Comparison of ENCODE assay signal across 36 mouse cellular contexts in the genomic region with DNA sequence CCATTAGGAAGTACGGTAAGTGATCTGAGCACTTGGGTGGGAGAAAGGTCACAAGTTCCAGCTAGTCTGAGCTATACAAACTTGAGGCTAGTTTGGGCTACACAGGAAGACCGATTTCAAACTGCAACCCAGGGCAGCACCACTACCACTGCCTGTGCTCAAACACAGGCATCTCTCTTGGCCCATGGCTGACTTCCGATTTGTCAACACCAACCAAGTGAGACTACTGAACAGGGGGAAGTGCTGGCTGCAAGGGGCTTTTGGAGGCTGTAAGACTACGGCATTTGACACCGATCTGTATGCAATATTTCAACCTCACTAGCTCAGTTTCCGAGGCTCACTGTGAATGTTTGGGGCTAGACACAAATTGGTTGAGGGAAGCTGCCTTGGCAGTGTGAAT. TPM values are rescaled to one million over a fixed set of nuclear protein-coding genes. Genes with fewer than 3 reads are reported as not detected.
DNase-seq lines count a peak whose midpoint lies in the region; ATAC-seq and TF ChIP-seq lines count a peak whose summit lies in the region.
"Had no signal": no experiment of that assay in that cellular context is flagged by ENCODE, and none has a peak within 500 bp of the region (broad histone marks: within the 10 kb centered on the region; RNA-seq: fewer than 3 reads in every experiment).

No protein-coding gene starts in this region.

- intact Hi-C loops in gastrocnemius, adult 2 months (cut with DNase I) = no loop called here

- H3K9ac ChIP-seq in forebrain, embryonic 14.5 days (ENCODE audit: low read length) = no peak overlapping the region
- no peak overlapping the region for H3K9ac ChIP-seq in heart, embryonic 12.5 days
- no peak overlapping the region for H3K9ac ChIP-seq in midbrain, embryonic 11.5 days (ENCODE audit: low read length)
- H3K9ac ChIP-seq: embryonic facial prominence, embryonic 15.5 days; hindbrain, embryonic 15.5 days; limb, embryonic 12.5 days; stomach, embryonic 15.5 days had no signal

- no peaks in the 10 kb centered on the region for H3K9me3 ChIP-seq in forebrain, embryonic 10.5 days
- H3K9me3 ChIP-seq in forebrain, embryonic 14.5 days (replicated peaks; ENCODE audit: control insufficient read depth, low read length) = no peaks in the 10 kb centered on the region
- no peaks in the 10 kb centered on the region for H3K9me3 ChIP-seq in heart, embryonic 12.5 days (replicated peaks)
- no peaks in the 10 kb centered on the region for H3K9me3 ChIP-seq in midbrain, embryonic 10.5 days (replicated peaks)
- H3K9me3 ChIP-seq in midbrain, embryonic 11.5 days (ENCODE audit: control insufficient read depth, low read length) = no peaks in the 10 kb centered on the region
- H3K9me3 ChIP-seq: embryonic facial prominence, embryonic 10.5 days; embryonic facial prominence, embryonic 15.5 days; hindbrain, embryonic 10.5 days; hindbrain, embryonic 15.5 days; limb, embryonic 12.5 days; megakaryocyte, embryonic 14.5 days; stomach, embryonic 15.5 days had no signal

- WGBS in forebrain, embryonic 10.5 days = 86% methylated on average over 6 of the region's 6 CpGs
- WGBS in forebrain, embryonic 14.5 days = 86% methylated on average over 6 of the region's 6 CpGs
- 79% methylated on average over 6 of the region's 6 CpGs for WGBS in heart, embryonic 12.5 days
- WGBS in midbrain, embryonic 10.5 days = 84% methylated on average over 6 of the region's 6 CpGs
- 80% methylated on average over 6 of the region's 6 CpGs for WGBS in midbrain, embryonic 11.5 days

- ATAC-seq in forebrain, embryonic 14.5 days = no peak
- ATAC-seq in heart, embryonic 12.5 days (ENCODE audit: insufficient number of reproducible peaks, low FRiP score) = no peak
- ATAC-seq in midbrain, embryonic 11.5 days (ENCODE audit: low FRiP score) = no peak
- ATAC-seq: activated CD4-positive, CD25-positive, alpha-beta regulatory T cell, adult 4 months; inflammation-experienced regulatory T-cells, adult 6 months had no signal

- H3K4me2 ChIP-seq in forebrain, embryonic 14.5 days (ENCODE audit: low read length) = no peak overlapping the region
- H3K4me2 ChIP-seq in heart, embryonic 12.5 days = no peak overlapping the region
- no peak overlapping the region for H3K4me2 ChIP-seq in midbrain, embryonic 11.5 days
- H3K4me2 ChIP-seq: embryonic facial prominence, embryonic 15.5 days; hindbrain, embryonic 15.5 days; limb, embryonic 12.5 days; liver, embryonic 11.5 days; stomach, embryonic 15.5 days had no signal

- no peaks in the 10 kb centered on the region for H3K27me3 ChIP-seq in forebrain, embryonic 10.5 days (ENCODE audit: poor library complexity, severe bottlenecking)
- H3K27me3 ChIP-seq in forebrain, embryonic 14.5 days (replicated peaks; ENCODE audit: control insufficient read depth, insufficient read depth, low read length) = no peaks in the 10 kb centered on the region
- no peaks in the 10 kb centered on the region for H3K27me3 ChIP-seq in heart, embryonic 12.5 days (replicated peaks)
- no peaks in the 10 kb centered on the region for H3K27me3 ChIP-seq in midbrain, embryonic 10.5 days (ENCODE audit: low read depth, poor library complexity, severe bottlenecking)
- H3K27me3 ChIP-seq in midbrain, embryonic 11.5 days (ENCODE audit: control insufficient read depth, insufficient read depth, low read length) = no peaks in the 10 kb centered on the region
- H3K27me3 ChIP-seq: embryonic facial prominence, embryonic 15.5 days; hindbrain, embryonic 15.5 days; limb, embryonic 12.5 days; stomach, embryonic 15.5 days had no signal

- no peak overlapping the region for H3K4me3 ChIP-seq in forebrain, embryonic 10.5 days
- no peak overlapping the region for H3K4me3 ChIP-seq in forebrain, embryonic 14.5 days (ENCODE audit: low read depth, low read length)
- H3K4me3 ChIP-seq in heart, embryonic 12.5 days = no peak overlapping the region
- no peak overlapping the region for H3K4me3 ChIP-seq in midbrain, embryonic 10.5 days
- no peak overlapping the region for H3K4me3 ChIP-seq in midbrain, embryonic 11.5 days (ENCODE audit: low read depth, low read length)
- no peak overlapping the region for H3K4me3 ChIP-seq in gastrocnemius, adult 2 months
- H3K4me3 ChIP-seq: embryonic facial prominence, embryonic 10.5 days; embryonic facial prominence, embryonic 15.5 days; hindbrain, embryonic 10.5 days; hindbrain, embryonic 15.5 days; limb, embryonic 12.5 days; megakaryocyte, embryonic 14.5 days; stomach, embryonic 15.5 days had no signal

- H3K4me1 ChIP-seq in forebrain, embryonic 10.5 days = peaks cover 26% of the 10 kb centered on the region
- H3K4me1 ChIP-seq in forebrain, embryonic 14.5 days (ENCODE audit: control insufficient read depth, insufficient read depth, low read length) = no peaks in the 10 kb centered on the region
- H3K4me1 ChIP-seq in heart, embryonic 12.5 days (replicated peaks) = peaks cover 45% of the 10 kb centered on the region
- H3K4me1 ChIP-seq in midbrain, embryonic 10.5 days = peaks cover 41% of the 10 kb centered on the region
- peaks cover 13% of the 10 kb centered on the region for H3K4me1 ChIP-seq in midbrain, embryonic 11.5 days (ENCODE audit: control insufficient read depth, insufficient read depth, low read length)
- H3K4me1 ChIP-seq: stomach, embryonic 15.5 days had no signal

- H3K27ac ChIP-seq in forebrain, embryonic 10.5 days = peak overlapping the region; percentile 36; the same call in 1 of the 2 replicates
- H3K27ac ChIP-seq in forebrain, embryonic 14.5 days (ENCODE audit: low read depth, low read length) = no peak overlapping the region
- H3K27ac ChIP-seq in heart, embryonic 12.5 days (ENCODE audit: poor library complexity, severe bottlenecking) = 0 out of 2 replicates have a peak overlapping the region, but pooled peaks have one; percentile 13
- peak overlapping the region; percentile 61; the same call in 1 of the 2 replicates for H3K27ac ChIP-seq in midbrain, embryonic 10.5 days (replicated peaks)
- H3K27ac ChIP-seq in midbrain, embryonic 11.5 days (ENCODE audit: low read depth, low read length) = no peak overlapping the region; the same call in 1 of the 2 replicates
- H3K27ac ChIP-seq in gastrocnemius, adult 2 months = no peak overlapping the region
- H3K27ac ChIP-seq: embryonic facial prominence, embryonic 15.5 days; hindbrain, embryonic 15.5 days had no signal

- no peak for DNase-seq in forebrain, embryonic 10.5 days (ENCODE audit: extremely low spot score, low spot score)
- no peak for DNase-seq in forebrain, embryonic 14.5 days (ENCODE audit: low spot score)
- DNase-seq in heart, postnatal 4 days = no peak
- no peak for DNase-seq in midbrain, embryonic 10.5 days (ENCODE audit: low spot score)
- DNase-seq in midbrain, embryonic 11.5 days (ENCODE audit: low spot score, missing footprints) = no peak
- no peak for DNase-seq in spleen, postnatal 14 days (ENCODE audit: low spot score in 2 of 2)
- no peak for DNase-seq in gastrocnemius, adult 2 months
- DNase-seq: adrenal gland, adult 2 months; adrenal gland, postnatal 36 days; cerebellum, adult 8-10 months; cerebellum, postnatal 25 days; gastrocnemius, postnatal 25 days; heart, postnatal 10 days; lung, postnatal 36 days had no signal

- peaks cover 99% of the 10 kb centered on the region for H3K36me3 ChIP-seq in forebrain, embryonic 10.5 days (replicated peaks)
- peaks cover 70% of the 10 kb centered on the region for H3K36me3 ChIP-seq in forebrain, embryonic 14.5 days (ENCODE audit: control insufficient read depth, insufficient read depth, low read length)
- H3K36me3 ChIP-seq in heart, embryonic 12.5 days = peaks cover 23% of the 10 kb centered on the region
- H3K36me3 ChIP-seq in midbrain, embryonic 10.5 days = peaks cover 99% of the 10 kb centered on the region
- H3K36me3 ChIP-seq in midbrain, embryonic 11.5 days (ENCODE audit: control insufficient read depth, insufficient read depth, low read length) = peaks cover 29% of the 10 kb centered on the region
- H3K36me3 ChIP-seq: hindbrain, embryonic 15.5 days; stomach, embryonic 15.5 days had no signal

- TF ChIP-seq CTCF in gastrocnemius, adult 2 months (IDR thresholded peaks at IDR 0.05) = no peak

RNA-seq across cellular contexts. Expression of a gene that starts 28.1 kb away (rescaled TPM):
- 142 and 154 TPM in 2 replicates for polyA plus RNA-seq in forebrain, embryonic 10.5 days (2016; fragmentation: Nextera tagmentation; extraction: Ambion mirVana)
- 50.1 and 57.7 TPM in 2 replicates for polyA plus RNA-seq in forebrain, embryonic 14.5 days (2014; fragmentation: Nextera tagmentation; extraction: Ambion mirVana)
- 63.2 and 67.6 TPM in 2 replicates for polyA plus RNA-seq in heart, embryonic 12.5 days (2016; fragmentation: Nextera tagmentation; extraction: Ambion mirVana)
- total RNA-seq in heart, postnatal 4 days (2021) = 10 to 100 TPM; 29.0 to 31.5 TPM
- polyA plus RNA-seq in midbrain, embryonic 10.5 days (2016; fragmentation: Nextera tagmentation; extraction: Ambion mirVana) = 181 and 187 TPM in 2 replicates
- polyA plus RNA-seq in midbrain, embryonic 11.5 days (2014; fragmentation: Nextera tagmentation; extraction: Ambion mirVana) = 179 TPM in 2 replicates
- total RNA-seq in gastrocnemius, adult 2 months (2021) = 10 to 100 TPM in 1 of 2 experiments, 1 to 10 TPM in 1; 4.5 to 11.5 TPM

RNA-seq across cellular contexts. Expression of a gene that starts 46.4 kb away (rescaled TPM):
- polyA plus RNA-seq in forebrain, embryonic 10.5 days (2016; fragmentation: Nextera tagmentation; extraction: Ambion mirVana) = not detected in 2 replicates
- polyA plus RNA-seq in forebrain, embryonic 14.5 days (2014; fragmentation: Nextera tagmentation; extraction: Ambion mirVana) = not detected in 2 replicates
- polyA plus RNA-seq in heart, embryonic 12.5 days (2016; fragmentation: Nextera tagmentation; extraction: Ambion mirVana) = not detected in 2 replicates
- total RNA-seq in heart, postnatal 4 days (2021) = not detected
- polyA plus RNA-seq in midbrain, embryonic 10.5 days (2016; fragmentation: Nextera tagmentation; extraction: Ambion mirVana) = not detected in 2 replicates
- polyA plus RNA-seq in midbrain, embryonic 11.5 days (2014; fragmentation: Nextera tagmentation; extraction: Ambion mirVana) = not detected in 2 replicates
- total RNA-seq in gastrocnemius, adult 2 months (2021) = not detected
- total RNA-seq: adrenal gland, adult 2 months; adrenal gland, postnatal 36 days; gastrocnemius, postnatal 25 days; heart, adult 8-10 months; heart, postnatal 10 days; layer of hippocampus, postnatal 10 days; left cerebral cortex, adult 18-20 months; left cerebral cortex, postnatal 14 days; monocyte, adult 5-6 weeks had no signal
- polyA plus RNA-seq: adrenal gland, adult 2 months; brain, embryonic 14.5 days; embryonic facial prominence, embryonic 10.5 days; embryonic facial prominence, embryonic 15.5 days; hindbrain, embryonic 10.5 days; hindbrain, embryonic 15.5 days; inflammation-experienced regulatory T-cells, adult 6 months; limb, embryonic 12.5 days; liver, embryonic 11.5 days; liver, embryonic 16.5 days; lung, embryonic 16.5 days; midbrain, embryonic 14.5 days; neural tube, embryonic 14.5 days; small intestine, adult 2 months; stomach, embryonic 15.5 days had no signal

Comparison
In these comparisons a context has a peak if more than half of its experiments do, and no peak if none do; other contexts are left out.
1. H3K27ac ChIP-seq: peak in forebrain, embryonic 10.5 days (single experiment), heart, embryonic 12.5 days (single experiment) and midbrain, embryonic 10.5 days (single experiment); none in forebrain, embryonic 14.5 days (single experiment), midbrain, embryonic 11.5 days (single experiment) and gastrocnemius, adult 2 months (single experiment).